Mouse (Mus musculus): ENCODE results near the gene Ifna2.

Gene Ifna2

GRCm38 (mm10) chr4:88683812-88684211 is at the start of gene Ifna2:
Ifna2 (minus strand) TSS chr4:88683912.
- in situ Hi-C loops (cut with MboI, MseI), result no loop called here

GRCm38 (mm10) chr4:88727324-88727723 is 43.6 kb upstream of the Ifna2 start:
- in situ Hi-C loops (cut with MboI, MseI), result loop anchor here (10.0 kb wide), 1 partner anchor 1047 kb away; no protein-coding TSS in a partner anchor

- in situ Hi-C loops (cut with MboI, MseI), result loop anchor here (10.0 kb wide), 1 partner anchor 1048 kb away; no protein-coding TSS in a partner anchor
Observed at GRCm38 (mm10) chr4:88726727-88727126, 43.0 kb upstream of the Ifna2 start.

GRCm38 (mm10) chr4:88723497-88724090 is 39.9 kb upstream of the Ifna2 start:
- in situ Hi-C loops (cut with MboI, MseI), result loop anchor here (10.0 kb wide), 1 partner anchor 1051 kb away; no protein-coding TSS in a partner anchor

- in situ Hi-C loops (cut with MboI, MseI), result loop anchor here (10.0 kb wide), 1 partner anchor 1053 kb away; no protein-coding TSS in a partner anchor
Observed at GRCm38 (mm10) chr4:88721791-88722721, 38.3 kb upstream of the Ifna2 start, which contains the start of the genes Gm26566 and Klhl9. Gm26566 (plus strand) TSS chr4:88721805. Klhl9 (minus strand) TSS chr4:88722465.

- in situ Hi-C loops (cut with MboI, MseI), result no loop called here
Observed at GRCm38 (mm10) chr4:88718715-88719114, 35.0 kb upstream of the Ifna2 start.

- in situ Hi-C loops (cut with MboI, MseI), result no loop called here
Observed at GRCm38 (mm10) chr4:88715059-88715458, 31.3 kb upstream of the Ifna2 start.

GRCm38 (mm10) chr4:88714281-88714680 is 30.6 kb upstream of the Ifna2 start:
- in situ Hi-C loops (cut with MboI, MseI), result no loop called here

GRCm38 (mm10) chr4:88707128-88707826 is 23.6 kb upstream of the Ifna2 start:
- in situ Hi-C loops (cut with MboI, MseI), result no loop called here

GRCm38 (mm10) chr4:88705924-88706323 is 22.2 kb upstream of the Ifna2 start:
- in situ Hi-C loops (cut with MboI, MseI), result no loop called here

GRCm38 (mm10) chr4:88699301-88699700 is 15.6 kb upstream of the Ifna2 start:
- in situ Hi-C loops (cut with MboI, MseI), result loop anchor here (5.0 kb wide), 1 partner anchor 38 kb away; no protein-coding TSS in a partner anchor

GRCm38 (mm10) chr4:88698781-88699180 is 15.1 kb upstream of the Ifna2 start:
- in situ Hi-C loops (cut with MboI, MseI), result loop anchor here (5.0 kb wide), 1 partner anchor 39 kb away; no protein-coding TSS in a partner anchor

- in situ Hi-C loops (cut with MboI, MseI), result loop anchor here (5.0 kb wide), 1 partner anchor 40 kb away; no protein-coding TSS in a partner anchor
Observed at GRCm38 (mm10) chr4:88697753-88698152, 14.0 kb upstream of the Ifna2 start.

- in situ Hi-C loops (cut with MboI, MseI), result loop anchor here (5.0 kb wide), 1 partner anchor 40 kb away; no protein-coding TSS in a partner anchor
Observed at GRCm38 (mm10) chr4:88697108-88697507, 13.4 kb upstream of the Ifna2 start.

- in situ Hi-C loops (cut with MboI, MseI), result loop anchor here (5.0 kb wide), 1 partner anchor 41 kb away; no protein-coding TSS in a partner anchor
Observed at GRCm38 (mm10) chr4:88696237-88696884, 12.6 kb upstream of the Ifna2 start.

GRCm38 (mm10) chr4:88693392-88693791 is 9.7 kb upstream of the Ifna2 start:
- in situ Hi-C loops (cut with MboI, MseI), result no loop called here

GRCm38 (mm10) chr4:88692537-88692936 is 8.8 kb upstream of the Ifna2 start:
- in situ Hi-C loops (cut with MboI, MseI), result no loop called here

- in situ Hi-C loops (cut with MboI, MseI), result no loop called here
Observed at GRCm38 (mm10) chr4:88691259-88691658, 7.5 kb upstream of the Ifna2 start, which contains the start of gene Ifnab. Ifnab (minus strand) TSS chr4:88691359.

- in situ Hi-C loops (cut with MboI, MseI), result no loop called here
Observed at GRCm38 (mm10) chr4:88681353-88681752, 2.4 kb downstream of the Ifna2 start.

GRCm38 (mm10) chr4:88680362-88680761 is 3.4 kb downstream of the Ifna2 start:
- in situ Hi-C loops (cut with MboI, MseI), result no loop called here

- in situ Hi-C loops (cut with MboI, MseI), result no loop called here
Observed at GRCm38 (mm10) chr4:88676824-88677223, 6.9 kb downstream of the Ifna2 start, which contains the start of gene Ifna16. Ifna16 (minus strand) TSS chr4:88676924.
